Mouse (Mus musculus) adrenal gland, postnatal 36 days (tissue): ENCODE measurements around the gene Spag9. TPM values are rescaled to one million over a fixed set of nuclear protein-coding genes. Genes with fewer than 3 reads are reported as not detected.

Source experiments
- DNase-seq, 2 experiments: peaks; one replicate each; pipeline ENCODE4 v3.0.0; 2021; ENCODE audit warnings: mixed read lengths in 1 of 2
- total RNA-seq, 2 experiments: library from RNA; stranded (reverse); gene quantifications; 2 replicates each; pipeline ENCODE4 v1.2.3; 2021

The Spag9 gene
- total RNA-seq, 2 experiments from 2014 or later, result 108 to 117 TPM

DNA sequence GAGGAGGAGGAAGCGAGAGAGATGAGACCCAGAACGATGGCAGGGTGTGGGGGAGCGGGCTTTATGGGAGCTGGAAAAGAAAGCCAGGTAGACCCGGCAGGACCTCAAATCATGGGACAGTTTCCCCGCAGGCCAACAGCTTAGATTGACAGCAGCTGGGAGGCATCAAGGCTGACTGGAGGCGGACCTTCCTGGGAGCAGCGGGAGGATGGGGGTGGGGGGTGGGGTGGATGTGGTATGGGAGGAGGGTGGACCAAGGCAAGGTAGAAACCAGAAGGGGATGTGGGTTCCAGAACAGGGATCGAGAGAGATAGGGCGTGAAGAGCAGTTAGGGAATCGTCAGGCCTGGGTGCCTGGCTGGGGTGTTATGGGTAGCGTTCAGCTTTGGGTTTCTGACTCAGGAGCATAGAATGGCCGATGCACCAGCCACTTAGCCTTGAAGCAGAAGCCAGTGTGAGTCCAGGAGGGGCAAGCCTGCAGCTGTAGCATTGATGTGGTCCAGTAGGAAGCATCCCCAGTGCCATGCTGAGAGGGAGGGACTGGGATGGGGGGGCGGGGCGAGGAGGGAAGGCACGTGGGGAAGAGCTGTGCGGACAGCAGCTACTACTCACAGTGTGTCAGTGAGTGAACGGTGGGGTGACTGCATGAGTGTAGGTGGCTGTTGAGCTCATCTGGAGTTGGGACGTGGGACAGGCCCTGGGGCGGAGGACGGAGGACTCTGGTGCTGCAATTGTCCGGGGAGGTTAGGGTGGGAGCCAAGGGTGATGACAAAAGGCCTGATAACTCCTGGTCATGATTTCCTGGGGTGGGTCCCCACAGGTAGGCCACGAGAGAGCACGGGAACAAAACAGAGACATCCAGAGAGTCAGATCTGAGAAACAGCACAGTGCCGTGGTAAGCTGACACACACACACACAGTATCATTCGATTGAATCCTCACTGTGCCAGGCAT, 154.9 kb downstream of the Spag9 start:
- no peak for DNase-seq

DNA sequence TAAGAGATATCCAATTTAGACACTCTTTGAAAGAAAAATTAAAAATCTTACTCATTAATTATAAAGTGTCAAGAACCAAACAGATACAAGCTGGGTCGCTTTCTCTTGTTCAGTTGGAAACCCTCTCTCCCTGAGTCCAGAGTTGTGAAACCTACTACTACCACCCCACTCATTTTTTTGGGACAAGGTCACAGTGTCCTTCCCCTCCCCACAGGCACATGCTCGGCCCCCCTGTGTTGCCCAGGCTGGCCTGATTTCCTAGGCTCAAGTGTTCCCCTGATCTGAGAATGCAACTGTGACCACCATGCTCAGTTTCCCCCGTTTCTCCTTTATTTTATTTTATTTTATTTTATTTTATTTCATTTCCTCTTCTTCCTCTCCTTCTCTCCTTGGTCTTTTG, 158.3 kb downstream of the Spag9 start:
- DNase-seq, result peak in 1 of 2 experiments; percentile 64

DNA sequence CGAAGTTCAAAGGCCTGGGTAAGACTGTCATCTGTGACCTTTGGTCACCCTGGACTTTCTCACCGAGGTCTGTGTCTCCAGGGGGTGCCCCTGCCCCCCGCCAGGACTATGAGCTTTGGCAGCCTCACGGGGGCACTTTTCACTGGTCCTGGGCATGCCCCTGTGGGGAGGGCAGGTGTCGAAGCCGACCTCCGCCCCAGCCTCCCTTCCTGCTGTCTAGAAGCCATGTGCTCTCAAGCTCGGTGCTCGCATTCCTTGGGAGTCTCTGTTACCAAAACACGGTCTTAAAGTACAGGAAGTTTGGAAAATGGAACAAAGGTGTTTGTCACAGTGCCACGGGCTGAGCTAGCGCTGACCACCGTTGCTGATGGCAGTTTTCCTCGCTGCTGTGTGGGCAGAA, 162.6 kb downstream of the Spag9 start:
- no peak for DNase-seq

DNA sequence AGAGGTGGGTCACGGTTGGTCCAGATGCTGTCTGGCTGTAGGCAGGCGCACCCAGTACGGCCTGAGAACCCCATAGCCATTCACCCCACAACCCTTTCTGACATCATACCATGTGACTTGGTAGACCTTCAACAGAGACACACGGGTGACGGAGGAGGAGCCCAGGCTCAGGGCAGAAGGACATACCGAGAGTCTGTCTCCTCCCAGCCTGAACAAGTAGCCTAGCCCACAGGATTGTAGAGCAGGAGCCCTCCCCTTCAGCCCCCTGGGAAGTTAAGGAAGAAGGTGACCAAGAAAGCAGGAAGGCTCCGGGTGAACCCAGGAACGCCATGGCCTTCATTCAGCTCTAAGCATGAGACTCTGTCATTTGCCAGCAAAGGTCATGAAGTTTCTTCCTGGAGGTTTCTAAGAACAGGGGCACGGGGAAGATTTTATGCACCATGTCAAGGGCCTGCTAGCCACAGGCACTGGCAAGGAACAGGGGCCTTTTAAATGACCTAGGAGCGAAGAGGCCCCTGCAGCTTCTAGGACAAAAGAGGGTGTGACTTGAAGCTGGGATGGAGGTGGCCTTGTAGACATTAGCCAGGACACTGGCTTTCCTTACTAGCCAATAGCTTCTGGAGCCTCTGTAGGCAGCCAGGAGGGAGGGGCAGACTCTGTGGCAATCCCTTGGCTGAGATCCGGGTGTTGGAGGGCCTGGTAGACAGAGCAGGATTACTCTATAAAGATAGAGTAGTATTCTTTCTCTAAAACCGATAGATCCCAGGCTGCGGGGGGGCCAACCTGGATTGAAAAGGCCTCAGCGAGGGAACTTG, 163.4 kb downstream of the Spag9 start:
- peak; percentile 76 to 86 for DNase-seq

DNA sequence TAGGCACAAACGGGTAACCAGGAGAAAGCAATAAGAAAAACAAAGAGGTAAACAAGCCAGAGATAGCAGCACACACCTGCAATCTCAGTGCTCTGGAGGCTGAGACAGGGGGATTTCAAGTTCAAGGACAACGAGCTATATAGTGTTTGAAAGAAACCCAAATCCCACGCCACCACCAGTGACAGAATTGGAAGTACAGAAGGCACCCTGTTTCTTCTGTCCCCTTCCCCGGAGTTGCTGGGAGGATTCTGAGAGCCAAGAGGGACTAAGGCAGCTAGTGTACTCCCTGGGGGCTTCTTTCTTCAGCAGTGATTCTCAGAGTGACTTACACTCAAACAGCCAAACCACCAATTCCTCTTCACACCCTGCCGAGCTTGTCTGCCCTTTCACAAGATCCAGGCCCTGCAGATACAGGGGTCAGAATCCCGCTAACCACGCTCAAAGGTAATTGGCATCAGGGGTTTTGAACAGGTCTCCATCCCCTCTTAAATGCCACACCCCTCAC, 164.1 kb downstream of the Spag9 start:
- DNase-seq, result no peak

DNA sequence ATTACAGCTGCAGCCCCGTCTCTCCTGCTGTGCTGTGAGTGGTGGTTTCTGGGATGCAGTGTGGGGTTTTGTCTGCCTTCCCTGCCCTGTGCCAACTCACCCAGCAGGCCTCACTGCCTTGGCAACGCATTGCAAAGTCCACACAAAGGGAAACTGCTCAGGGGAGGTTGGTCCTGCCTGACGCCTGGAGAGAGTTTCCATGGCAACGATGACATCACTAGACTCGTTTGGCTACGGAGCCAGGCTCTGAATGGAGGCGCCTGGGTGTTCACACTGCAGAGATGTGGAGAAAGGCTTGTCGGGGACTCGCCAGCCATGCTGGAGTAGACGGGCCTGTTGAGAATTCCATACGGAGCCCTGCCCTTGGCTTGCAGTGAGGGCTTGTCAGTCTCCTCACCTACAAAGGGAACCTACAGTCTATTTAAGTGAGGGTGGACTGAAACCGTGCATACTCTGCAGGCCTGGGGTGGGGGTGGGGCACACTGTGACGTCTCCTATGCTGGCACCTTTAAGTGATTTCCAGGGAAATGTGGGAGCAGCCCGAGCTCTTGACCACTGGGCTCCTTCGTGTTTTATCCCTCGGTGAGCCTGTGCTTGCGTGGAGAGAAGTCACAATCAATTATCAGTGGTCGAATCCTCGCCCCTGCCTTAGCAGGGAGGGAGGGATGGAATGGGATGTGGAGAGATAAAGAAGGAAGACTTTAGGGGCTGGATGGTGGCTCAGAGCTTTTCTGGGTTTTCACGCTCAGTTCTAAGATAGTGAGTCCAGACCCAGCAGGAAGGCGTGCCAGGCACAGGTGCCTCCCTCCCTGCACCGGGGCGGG, 164.8 kb downstream of the Spag9 start:
- DNase-seq, result peak; percentile 90 to 91

DNA sequence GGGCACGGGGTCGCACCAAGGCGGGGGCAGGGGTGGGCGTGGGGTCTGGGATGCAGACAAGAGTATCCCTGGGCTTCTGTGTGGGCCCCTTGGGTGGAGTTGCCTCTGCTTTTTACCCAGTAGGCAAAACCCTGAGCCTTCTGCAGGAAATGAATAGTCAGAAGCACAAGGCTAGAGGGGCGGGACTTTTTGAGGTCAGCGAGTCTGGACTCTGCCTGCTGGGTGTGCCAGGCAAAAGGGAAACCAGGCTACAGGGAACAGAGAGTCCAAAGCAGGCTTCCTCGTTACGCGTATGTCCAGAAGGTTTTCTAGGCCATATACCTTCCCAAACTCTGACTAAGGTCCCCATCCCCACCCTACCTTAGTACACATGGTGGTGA, 165.4 kb downstream of the Spag9 start:
- peak; percentile 85 to 88 for DNase-seq

DNA sequence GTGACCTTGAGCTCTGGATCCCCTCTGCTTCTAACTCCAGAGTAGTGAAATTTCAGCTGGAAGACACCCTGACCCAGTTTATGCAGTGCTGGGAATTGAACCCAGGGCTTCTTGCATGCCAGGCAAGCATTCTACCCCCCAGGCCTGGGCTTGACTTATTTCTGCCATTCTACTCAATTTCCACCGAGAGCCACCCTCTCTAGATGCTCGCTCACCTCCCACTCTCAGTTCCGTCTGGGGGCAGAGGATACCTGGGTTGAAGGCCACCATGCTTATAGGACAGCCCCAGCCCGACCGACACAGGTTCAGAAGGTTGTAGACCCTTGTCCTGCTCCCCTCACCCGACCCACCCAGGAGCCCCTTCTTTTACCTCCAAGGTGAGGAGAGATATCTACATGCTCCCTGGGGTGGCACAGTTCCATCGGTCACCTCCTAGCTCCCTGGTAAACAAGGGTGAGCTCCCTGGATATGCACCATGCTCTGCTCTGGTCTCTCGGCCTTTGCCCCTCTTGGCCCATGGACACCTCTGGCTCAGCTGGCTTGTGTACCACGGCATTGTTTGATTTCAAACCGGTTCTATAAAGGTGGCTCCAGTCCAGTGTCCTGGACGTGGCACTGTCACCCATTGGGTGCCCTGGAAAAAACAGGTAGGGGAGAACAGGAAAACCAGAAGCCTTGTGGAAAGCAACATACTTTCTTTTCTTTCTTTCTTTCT, 166.1 kb downstream of the Spag9 start:
- DNase-seq, result peak in 1 of 2 experiments; percentile 52

DNA sequence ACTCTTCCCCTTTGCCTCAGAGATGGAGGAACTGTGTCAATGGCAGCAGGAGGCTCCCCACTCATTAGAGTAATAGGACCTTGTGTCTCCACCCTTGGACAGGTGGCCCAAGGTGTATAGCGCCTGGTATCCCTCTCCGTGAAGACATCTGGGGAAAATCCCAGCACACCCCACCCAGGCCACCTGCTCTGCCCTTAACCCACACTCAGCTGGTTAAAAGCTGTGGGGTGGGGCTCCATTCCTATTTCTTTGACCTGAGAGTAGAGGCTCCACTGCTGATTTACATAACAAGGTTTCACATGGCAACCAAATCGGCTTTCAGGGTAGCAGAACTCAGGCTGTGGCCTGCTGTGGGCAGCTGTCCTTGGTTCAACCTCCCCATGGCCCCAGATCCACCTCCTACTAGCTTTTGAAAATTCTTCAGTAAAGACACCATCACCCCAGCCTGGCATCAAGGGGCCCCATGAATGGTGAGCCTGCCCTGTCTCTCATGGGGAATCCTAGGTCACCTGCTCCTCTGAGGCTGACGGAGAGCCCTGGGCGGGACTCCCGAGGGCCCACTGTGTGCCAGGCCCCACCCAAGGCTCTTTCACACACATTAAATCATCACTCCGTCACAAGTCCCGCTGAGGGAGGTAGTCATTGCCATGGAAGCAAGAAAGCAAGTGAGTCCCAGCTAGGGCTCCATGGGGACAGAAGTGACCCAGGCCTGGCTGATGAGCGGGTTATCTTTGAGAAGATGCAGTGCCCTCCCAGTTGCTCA, 167.3 kb downstream of the Spag9 start:
- peak; percentile 78 to 85 for DNase-seq

DNA sequence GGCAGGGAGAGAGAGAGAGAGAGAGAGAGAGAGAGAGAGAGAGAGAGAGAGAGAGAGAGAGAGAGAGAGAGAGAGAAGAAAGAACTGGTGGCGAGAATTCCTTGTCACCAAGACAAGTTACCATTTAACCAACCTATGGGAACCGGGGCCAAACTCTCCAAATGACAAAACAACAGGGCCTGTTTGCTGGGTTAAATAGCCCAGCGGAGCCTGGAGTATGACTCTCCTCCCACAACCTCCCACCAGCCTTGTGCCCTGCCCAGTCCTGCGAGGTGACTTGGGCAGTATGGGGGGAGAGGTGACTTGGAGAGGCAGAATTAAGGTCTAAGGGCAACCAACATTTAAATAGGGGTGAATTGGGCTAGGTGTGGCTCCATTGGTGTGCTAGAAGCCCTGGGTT, 169.9 kb downstream of the Spag9 start:
- DNase-seq, result no peak

DNA sequence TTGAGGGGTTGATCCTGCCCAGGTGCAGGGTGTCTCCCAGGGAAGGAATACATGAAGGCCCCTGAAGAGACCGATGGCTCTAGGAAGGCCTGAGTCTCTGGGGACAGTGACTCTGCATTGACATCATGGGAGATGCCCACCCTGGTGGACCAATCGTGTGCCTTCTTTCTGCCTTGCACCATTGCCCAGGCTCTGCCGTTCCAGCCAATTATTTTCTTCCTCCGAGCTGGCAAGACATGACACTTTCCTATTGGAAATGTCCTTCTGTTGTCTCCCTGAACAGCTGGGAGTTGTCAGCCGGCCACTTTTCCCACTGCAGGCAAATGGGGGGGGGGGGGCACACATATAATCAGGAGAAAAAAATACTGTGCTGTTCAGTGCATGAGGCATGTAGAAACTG, 172.3 kb downstream of the Spag9 start:
- DNase-seq, result no peak

DNA sequence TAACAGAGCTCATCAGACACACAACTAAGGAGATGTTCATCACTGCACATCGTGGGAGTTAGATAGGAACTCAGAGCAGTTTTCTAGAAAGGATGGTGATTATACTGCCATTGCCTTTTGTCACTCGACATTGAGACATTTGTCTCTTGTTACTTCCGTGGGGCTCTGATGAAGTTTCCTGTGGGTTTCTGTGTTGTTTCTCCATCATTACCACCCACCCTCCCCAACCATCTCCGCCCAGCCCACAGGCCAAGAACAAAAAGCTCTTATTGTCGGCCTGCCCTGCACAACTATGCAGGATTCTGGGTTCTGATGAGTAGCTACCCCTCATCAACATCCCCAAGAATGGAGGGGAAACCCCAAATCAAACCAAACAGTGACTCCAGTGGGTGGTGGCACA, 173.7 kb downstream of the Spag9 start:
- DNase-seq, result no peak

DNA sequence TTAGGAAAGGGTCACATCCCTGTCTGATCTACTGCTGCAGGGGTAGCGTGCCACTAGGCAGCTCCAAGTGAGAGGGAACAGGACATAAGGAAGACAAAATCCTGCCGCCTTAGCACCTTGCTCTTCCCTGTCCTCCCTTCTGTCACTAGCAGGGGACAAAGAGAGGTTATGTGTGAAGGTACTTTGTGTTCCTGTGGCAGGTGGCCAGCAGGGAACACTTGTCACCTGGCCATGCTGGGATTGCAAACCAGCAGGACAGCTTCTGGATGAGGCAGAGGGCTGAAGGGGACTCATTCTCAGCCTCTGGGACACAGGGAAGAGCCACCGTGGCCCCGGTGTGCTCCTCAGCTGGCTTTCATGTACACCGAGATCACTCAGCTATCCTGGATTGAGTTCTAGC, 175.8 kb downstream of the Spag9 start:
- DNase-seq, result no peak

DNA sequence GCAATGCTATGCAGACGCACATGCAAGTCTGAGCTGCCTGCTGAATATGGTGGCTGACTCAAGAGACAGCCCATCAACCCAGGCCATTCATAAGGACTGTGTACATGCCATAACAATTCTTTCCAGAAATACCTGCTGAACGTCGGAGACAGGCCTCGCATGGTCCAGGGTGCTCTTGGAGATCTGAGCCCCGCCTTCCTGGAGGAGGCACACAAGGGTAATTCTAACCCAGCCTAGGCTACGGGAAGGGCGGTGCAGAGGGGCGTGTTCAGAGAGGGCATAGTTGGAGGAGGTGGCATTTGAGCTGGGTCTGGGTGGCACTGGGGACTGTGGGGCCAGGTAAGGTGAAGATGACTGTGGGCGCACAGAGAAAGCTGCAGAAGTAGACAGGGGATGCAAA, 176.3 kb downstream of the Spag9 start:
- DNase-seq, result no peak

DNA sequence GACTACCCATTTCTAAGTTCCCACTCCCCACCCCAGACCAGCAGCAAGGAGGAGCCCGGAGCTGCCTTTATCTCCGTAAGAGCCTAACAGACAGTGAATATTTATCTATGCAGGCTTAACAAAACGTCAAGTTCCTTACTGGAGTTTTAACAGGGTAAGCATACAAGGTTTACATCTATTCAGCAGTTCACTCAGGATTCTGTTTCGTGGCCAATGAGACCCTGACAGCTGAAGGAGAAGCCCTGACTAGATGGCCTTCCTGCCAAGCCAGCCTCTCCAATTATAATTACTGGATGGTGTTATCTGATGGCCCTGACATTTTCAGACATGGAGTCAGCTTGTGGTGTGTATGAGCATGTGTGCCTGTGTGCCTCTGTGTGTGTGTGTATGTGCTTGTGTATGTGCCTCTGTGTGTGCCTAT, 177.8 kb downstream of the Spag9 start:
- DNase-seq, result peak; percentile 45 to 61

DNA sequence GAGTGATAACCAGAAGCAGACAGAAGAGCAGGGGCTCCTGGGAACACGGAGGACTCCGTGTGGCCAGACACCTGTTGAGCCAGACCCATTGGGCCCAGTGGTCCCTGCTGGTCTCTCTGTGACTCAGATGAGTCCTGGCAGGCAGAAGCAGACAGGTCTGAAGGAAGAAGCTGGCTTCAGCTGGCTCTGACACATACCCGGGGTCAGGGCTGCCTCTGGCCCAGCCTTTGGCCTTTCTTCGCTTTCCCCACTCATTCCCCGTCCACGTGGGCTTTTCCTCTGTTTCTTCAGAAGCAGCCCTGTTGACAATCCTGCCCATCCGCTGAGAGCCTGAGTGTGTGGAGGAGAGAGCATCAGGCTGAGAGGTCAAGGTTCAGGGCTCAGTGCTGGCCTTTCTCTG, 179.4 kb downstream of the Spag9 start:
- DNase-seq, result peak; percentile 56 to 77
